Mouse (Mus musculus) embryonic facial prominence, embryonic 15.5 days (tissue): ENCODE data around the gene CN725425. TPM values are rescaled to one million over a fixed set of nuclear protein-coding genes. Genes with fewer than 3 reads are reported as not detected.

Experiments used
- ATAC-seq: fragments of 200-750 bp; cut with Nextera tagmentation; 2 replicates; pipeline ENCODE4 v1.8.0; 2017; ENCODE audit warnings: low read depth, moderate TSS enrichment; ENCODE audit not compliant: insufficient number of reproducible peaks, low FRiP score, low TSS enrichment
- H3K27ac ChIP-seq: fragments of 300-500 bp; sonication (generic); replicated peaks from 2 replicates; pipeline ENCODE4 v1.5.1; 2015; ENCODE audit warnings: mild to moderate bottlenecking, inconsistent platforms
- H3K27me3 ChIP-seq: fragments of 300-500 bp; sonication (generic); 2 replicates; pipeline ENCODE4 v1.6.1; 2015; ENCODE audit warnings: inconsistent platforms
- H3K36me3 ChIP-seq: fragments of 300-500 bp; sonication (generic); 2 replicates; pipeline ENCODE4 v1.6.1; 2015; ENCODE audit warnings: mild to moderate bottlenecking, inconsistent platforms
- H3K4me1 ChIP-seq: fragments of 300-500 bp; sonication (generic); 2 replicates; pipeline ENCODE4 v1.6.1; 2015; ENCODE audit warnings: inconsistent platforms
- H3K4me2 ChIP-seq: fragments of 300-500 bp; sonication (generic); replicated peaks from 2 replicates; pipeline ENCODE4 v1.6.1; 2015; ENCODE audit warnings: mild to moderate bottlenecking, inconsistent platforms
- H3K4me3 ChIP-seq: fragments of 300-500 bp; sonication (generic); replicated peaks from 2 replicates; pipeline ENCODE4 v1.5.1; 2015; ENCODE audit warnings: mild to moderate bottlenecking, inconsistent platforms
- H3K9ac ChIP-seq: fragments of 300-500 bp; sonication (generic); 2 replicates; pipeline ENCODE4 v1.6.1; 2015; ENCODE audit warnings: inconsistent platforms
- H3K9me3 ChIP-seq: fragments of 300-500 bp; sonication (generic); replicated peaks from 2 replicates; pipeline ENCODE4 v1.6.1; 2016; ENCODE audit warnings: inconsistent platforms
- WGBS: fragments of 180-500 bp; shearing (Covaris S2); methylation state at CpG from one replicate; pipeline ENCODE4 v1.1.7; 2015; 5-methylcytosine and 5-hydroxymethylcytosine counted together
- polyA plus RNA-seq: library from polyadenylated mRNA; unstranded; fragments of >200 nt; fragmentation: Nextera tagmentation; extraction: Ambion mirVana; gene quantifications from 2 replicates; pipeline ENCODE4 v1.2.1, GENCODE M21; 2015

Gene CN725425
- polyA plus RNA-seq, 1 experiment from 2014 or later, result not detected

- H3K27me3 ChIP-seq, result no peaks in the 10 kb centered on the region
- H3K4me2 ChIP-seq, result no peak overlapping the region
- no peak overlapping the region for H3K27ac ChIP-seq
- no peaks in the 10 kb centered on the region for H3K36me3 ChIP-seq
- WGBS, result 67% methylated on average over 15 of the region's 15 CpGs
- H3K4me3 ChIP-seq, result no peak overlapping the region
- no peak for ATAC-seq
- no peak overlapping the region for H3K9ac ChIP-seq
- H3K9me3 ChIP-seq, result no peaks in the 10 kb centered on the region
- H3K4me1 ChIP-seq, result no peaks in the 10 kb centered on the region
Observed at GRCm38 (mm10) chr15:91179911-91180622, 19.2 kb upstream of the CN725425 start.

- Histone ChIP-seq H3K4me3 (no peak overlapping the region), H3K9ac (no peak overlapping the region), H3K4me2 (no peak overlapping the region), H3K27me3 (no peaks in the 10 kb centered on the region; the same call in 1 of the 2 replicates), H3K27ac (no peak overlapping the region), H3K36me3 (no peaks in the 10 kb centered on the region), H3K4me1 (peaks cover 10% of the 10 kb centered on the region; the same call in 1 of the 2 replicates), H3K9me3 (no peaks in the 10 kb centered on the region)
- no peak for ATAC-seq
- WGBS, result 60% methylated on average over 6 of the region's 6 CpGs
Observed at GRCm38 (mm10) chr15:91186358-91186757, 12.9 kb upstream of the CN725425 start.

GRCm38 (mm10) chr15:91190026-91190425 is 9.3 kb upstream of the CN725425 start:
- Histone ChIP-seq H3K4me3 (peak overlapping the region; percentile 47), H3K9me3 (no peaks in the 10 kb centered on the region), H3K4me1 (peaks cover 13% of the 10 kb centered on the region; the same call in 1 of the 2 replicates), H3K4me2 (peak overlapping the region; percentile 73), H3K36me3 (no peaks in the 10 kb centered on the region), H3K27ac (no peak overlapping the region), H3K27me3 (no peaks in the 10 kb centered on the region; the same call in 1 of the 2 replicates), H3K9ac (no peak overlapping the region)
- no peak for ATAC-seq
- 36% methylated on average over 4 of the region's 4 CpGs for WGBS

GRCm38 (mm10) chr15:91190519-91191207 is 8.6 kb upstream of the CN725425 start:
- H3K36me3 ChIP-seq, result no peaks in the 10 kb centered on the region
- peak overlapping the region; percentile 73 for H3K4me2 ChIP-seq
- no peaks in the 10 kb centered on the region for H3K9me3 ChIP-seq
- WGBS, result 29% methylated on average over 17 of the region's 17 CpGs
- ATAC-seq, result no peak
- H3K27ac ChIP-seq, result peak overlapping the region; percentile 81
- no peak overlapping the region for H3K9ac ChIP-seq
- peaks cover 13% of the 10 kb centered on the region; the same call in 1 of the 2 replicates for H3K4me1 ChIP-seq
- H3K4me3 ChIP-seq, result peak overlapping the region; percentile 47
- H3K27me3 ChIP-seq, result no peaks in the 10 kb centered on the region; the same call in 1 of the 2 replicates

- Histone ChIP-seq H3K4me3 (peak within 1 kb of the TSS; percentile 47), H3K9ac (0 out of 2 replicates have a peak within 1 kb of the TSS, but pooled peaks have one; percentile 23), H3K4me1 (peaks cover 13% of the 10 kb centered on the region; the same call in 1 of the 2 replicates), H3K4me2 (peak within 1 kb of the TSS; percentile 73), H3K36me3 (no peaks in the 10 kb centered on the region), H3K9me3 (no peaks in the 10 kb centered on the region), H3K27ac (peak within 1 kb of the TSS; percentile 81), H3K27me3 (no peaks in the 10 kb centered on the region; the same call in 1 of the 2 replicates)
- peak; percentile 94 for ATAC-seq
- WGBS, result under 1% methylated on average over 22 of the region's 22 CpGs
Observed at GRCm38 (mm10) chr15:91191412-91192222, 7.7 kb upstream of the CN725425 start, which contains the start of gene Abcd2. Gene Abcd2, minus strand, starts transcription at chr15:91191799.

GRCm38 (mm10) chr15:91192223-91192598 is 7.1 kb upstream of the CN725425 start:
- H3K4me1 ChIP-seq, result peaks cover 13% of the 10 kb centered on the region; the same call in 1 of the 2 replicates
- no peaks in the 10 kb centered on the region; the same call in 1 of the 2 replicates for H3K27me3 ChIP-seq
- peak overlapping the region; percentile 47 for H3K4me3 ChIP-seq
- ATAC-seq, result no peak
- peak overlapping the region; percentile 81 for H3K27ac ChIP-seq
- no peaks in the 10 kb centered on the region for H3K9me3 ChIP-seq
- 0 out of 2 replicates have a peak overlapping the region, but pooled peaks have one; percentile 23 for H3K9ac ChIP-seq
- no peaks in the 10 kb centered on the region for H3K36me3 ChIP-seq
- peak overlapping the region; percentile 73 for H3K4me2 ChIP-seq
- 12% methylated on average over 7 of the region's 7 CpGs for WGBS

GRCm38 (mm10) chr15:91200833-91201232 is 1.5 kb downstream of the CN725425 start:
- 89% methylated on average over 1 of the region's 1 CpGs for WGBS
- Histone ChIP-seq H3K9me3 (no peaks in the 10 kb centered on the region), H3K4me3 (no peak overlapping the region), H3K4me2 (no peak overlapping the region), H3K36me3 (no peaks in the 10 kb centered on the region), H3K27ac (no peak overlapping the region), H3K9ac (no peak overlapping the region), H3K27me3 (no peaks in the 10 kb centered on the region), H3K4me1 (no peaks in the 10 kb centered on the region)
- no peak for ATAC-seq

GRCm38 (mm10) chr15:91202486-91202885 is 3.2 kb downstream of the CN725425 start:
- 84% methylated on average over 1 of the region's 1 CpGs for WGBS
- no peaks in the 10 kb centered on the region for H3K9me3 ChIP-seq
- H3K4me1 ChIP-seq, result no peaks in the 10 kb centered on the region
- H3K27me3 ChIP-seq, result no peaks in the 10 kb centered on the region
- no peak overlapping the region for H3K27ac ChIP-seq
- no peak overlapping the region for H3K9ac ChIP-seq
- ATAC-seq, result no peak
- no peak overlapping the region for H3K4me3 ChIP-seq
- H3K36me3 ChIP-seq, result no peaks in the 10 kb centered on the region
- H3K4me2 ChIP-seq, result no peak overlapping the region

GRCm38 (mm10) chr15:91203521-91203920 is 4.2 kb downstream of the CN725425 start:
- ATAC-seq, result no peak
- Histone ChIP-seq H3K4me1 (no peaks in the 10 kb centered on the region), H3K4me2 (no peak overlapping the region), H3K9me3 (no peaks in the 10 kb centered on the region), H3K36me3 (no peaks in the 10 kb centered on the region), H3K9ac (no peak overlapping the region), H3K27ac (no peak overlapping the region), H3K27me3 (no peaks in the 10 kb centered on the region), H3K4me3 (no peak overlapping the region)
- WGBS, result 72% methylated on average over 3 of the region's 3 CpGs

- whole genome bisulfite sequencing, result 89% methylated on average over 5 of the region's 5 CpGs
- Histone ChIP-seq H3K9ac (no peak overlapping the region), H3K27me3 (no peaks in the 10 kb centered on the region), H3K27ac (no peak overlapping the region), H3K36me3 (no peaks in the 10 kb centered on the region), H3K4me1 (no peaks in the 10 kb centered on the region), H3K4me2 (no peak overlapping the region), H3K9me3 (no peaks in the 10 kb centered on the region), H3K4me3 (no peak overlapping the region)
- no peak for ATAC-seq
Observed at GRCm38 (mm10) chr15:91206518-91206917, 7.2 kb downstream of the CN725425 start.

GRCm38 (mm10) chr15:91237294-91237693 is 38.0 kb downstream of the CN725425 start:
- H3K4me3 ChIP-seq, result no peak overlapping the region
- WGBS, result 74% methylated on average over 5 of the region's 5 CpGs
- no peaks in the 10 kb centered on the region for H3K4me1 ChIP-seq
- H3K9me3 ChIP-seq, result no peaks in the 10 kb centered on the region
- H3K36me3 ChIP-seq, result no peaks in the 10 kb centered on the region
- no peak overlapping the region for H3K9ac ChIP-seq
- no peak overlapping the region for H3K4me2 ChIP-seq
- H3K27ac ChIP-seq, result no peak overlapping the region
- no peaks in the 10 kb centered on the region for H3K27me3 ChIP-seq
- no peak for ATAC-seq
